Mouse (Mus musculus): ENCODE data around the gene Zfp12.
A peak's percentile ranks its signal among the peaks of the same experiment; 100 is the strongest.
"Not testable (repeated sequence)": the region's sequence is repeated elsewhere in the genome, so short reads cannot be mapped to it uniquely, and the experiment has no call there.

Gene Zfp12

GRCm38 (mm10) chr5:143235028-143235693 lies at the start of gene Zfp12:
Gene Zfp12 (plus strand): TSS chr5:143235163.
- peak; percentile 88 for DNase-seq (ENCODE audit: low spot score in 2 of 2)

- DNase-seq (ENCODE audit: low spot score in 2 of 2), result not testable (repeated sequence)
Measured at GRCm38 (mm10) chr5:143188014-143188413, 46.9 kb upstream of the Zfp12 start.

- no peak for DNase-seq (ENCODE audit: low spot score in 2 of 2)
Measured at GRCm38 (mm10) chr5:143192806-143193205, 42.2 kb upstream of the Zfp12 start.

GRCm38 (mm10) chr5:143194747-143195146 lies 40.2 kb upstream of the Zfp12 start:
- not testable (repeated sequence) for DNase-seq (ENCODE audit: low spot score in 2 of 2)

GRCm38 (mm10) chr5:143195166-143195565 lies 39.8 kb upstream of the Zfp12 start:
- DNase-seq (ENCODE audit: low spot score in 2 of 2), result no peak

DNA sequence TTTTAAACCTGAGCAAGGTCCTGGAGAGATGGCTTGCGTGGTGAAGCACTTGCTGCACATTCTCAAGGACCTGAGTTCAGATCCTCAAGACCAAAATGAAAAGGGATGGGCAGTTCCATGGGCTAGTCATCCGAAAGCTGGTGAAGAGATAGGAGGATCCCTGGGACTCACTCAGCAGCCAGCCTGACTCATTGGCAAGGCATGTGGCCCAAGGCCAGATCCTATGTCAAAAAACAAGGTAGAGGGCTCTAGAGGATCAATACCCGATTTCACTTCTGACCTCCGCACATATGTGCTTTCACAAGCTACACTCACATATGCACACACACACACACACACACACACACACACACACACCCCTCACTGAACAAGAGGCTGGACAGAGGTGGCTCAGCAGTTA lies 38.5 kb upstream of the Zfp12 start:
- no peak for DNase-seq (ENCODE audit: low spot score in 2 of 2)

DNA sequence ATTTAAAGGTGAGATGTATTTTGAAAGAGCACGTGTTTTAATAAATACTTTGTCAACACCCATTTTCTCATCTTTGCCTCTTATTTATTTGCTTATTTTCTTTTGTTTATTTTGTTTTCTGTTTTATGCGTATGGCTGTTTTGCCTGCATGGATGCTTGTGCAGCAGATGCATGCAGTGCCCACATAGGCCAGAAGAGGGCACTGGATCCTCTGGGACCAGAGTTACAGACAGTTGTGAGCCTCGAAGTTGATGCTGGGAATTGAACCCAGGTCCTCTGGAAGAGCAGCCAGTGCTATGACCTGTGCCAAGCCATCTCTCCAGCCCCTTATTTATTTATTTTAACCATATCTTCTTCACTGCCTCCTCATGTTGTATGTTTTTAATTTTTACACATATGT lies 29.9 kb upstream of the Zfp12 start:
- no peak for DNase-seq (ENCODE audit: low spot score in 2 of 2)

GRCm38 (mm10) chr5:143213832-143214231 lies 21.1 kb upstream of the Zfp12 start:
- no peak for DNase-seq (ENCODE audit: low spot score in 2 of 2)

- no peak for DNase-seq (ENCODE audit: low spot score in 2 of 2)
Measured at GRCm38 (mm10) chr5:143220996-143221395, 14.0 kb upstream of the Zfp12 start.

GRCm38 (mm10) chr5:143222287-143222686 lies 12.7 kb upstream of the Zfp12 start:
- DNase-seq (ENCODE audit: low spot score in 2 of 2), result no peak

- DNase-seq (ENCODE audit: low spot score in 2 of 2), result no peak
Measured at GRCm38 (mm10) chr5:143226790-143227189, 8.2 kb upstream of the Zfp12 start, which contains the start of gene Spdye4a. Gene Spdye4a (minus strand): TSS chr5:143226890.

DNA sequence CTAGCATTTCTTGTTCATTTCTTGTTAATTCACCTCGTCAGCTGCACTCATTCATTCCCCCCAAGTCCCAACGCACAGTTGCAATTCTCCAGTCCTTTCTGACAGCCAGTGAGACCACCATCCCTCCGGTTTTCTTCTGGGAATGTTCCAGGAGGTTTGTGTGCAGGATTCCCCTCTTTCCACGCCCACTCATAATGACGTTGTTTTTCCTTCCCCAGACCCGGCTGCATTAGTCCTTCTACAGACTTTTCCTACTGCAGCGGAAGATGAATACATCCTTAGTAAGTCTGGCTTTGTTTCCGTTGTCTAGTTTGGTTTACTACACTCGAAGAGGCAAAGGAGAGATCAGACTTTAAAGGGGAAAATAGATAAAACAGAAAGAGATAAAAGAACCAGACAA lies 1.1 kb downstream of the Zfp12 start:
- DNase-seq (ENCODE audit: low spot score in 2 of 2), result no peak

- DNase-seq (ENCODE audit: low spot score in 2 of 2), result no peak
Measured at GRCm38 (mm10) chr5:143244926-143245325, 10.0 kb downstream of the Zfp12 start.

- DNase-seq (ENCODE audit: low spot score in 2 of 2), result no peak
Measured at GRCm38 (mm10) chr5:143252039-143252438, 17.1 kb downstream of the Zfp12 start.

- DNase-seq (ENCODE audit: low spot score in 2 of 2), result no peak
Measured at GRCm38 (mm10) chr5:143252791-143253185, 17.8 kb downstream of the Zfp12 start.

- DNase-seq (ENCODE audit: low spot score in 2 of 2), result no peak
Measured at GRCm38 (mm10) chr5:143253186-143253880, 18.4 kb downstream of the Zfp12 start.

- no peak for DNase-seq (ENCODE audit: low spot score in 2 of 2)
Measured at GRCm38 (mm10) chr5:143253881-143254486, 19.0 kb downstream of the Zfp12 start.

GRCm38 (mm10) chr5:143254487-143255130 lies 19.6 kb downstream of the Zfp12 start:
- no peak for DNase-seq (ENCODE audit: low spot score in 2 of 2)

GRCm38 (mm10) chr5:143255131-143255519 lies 20.2 kb downstream of the Zfp12 start:
- no peak for DNase-seq (ENCODE audit: low spot score in 2 of 2)

- no peak for DNase-seq (ENCODE audit: low spot score in 2 of 2)
Measured at GRCm38 (mm10) chr5:143255802-143256201, 20.8 kb downstream of the Zfp12 start.

GRCm38 (mm10) chr5:143261636-143262035 lies 26.7 kb downstream of the Zfp12 start:
- DNase-seq (ENCODE audit: low spot score in 2 of 2), result no peak

DNA sequence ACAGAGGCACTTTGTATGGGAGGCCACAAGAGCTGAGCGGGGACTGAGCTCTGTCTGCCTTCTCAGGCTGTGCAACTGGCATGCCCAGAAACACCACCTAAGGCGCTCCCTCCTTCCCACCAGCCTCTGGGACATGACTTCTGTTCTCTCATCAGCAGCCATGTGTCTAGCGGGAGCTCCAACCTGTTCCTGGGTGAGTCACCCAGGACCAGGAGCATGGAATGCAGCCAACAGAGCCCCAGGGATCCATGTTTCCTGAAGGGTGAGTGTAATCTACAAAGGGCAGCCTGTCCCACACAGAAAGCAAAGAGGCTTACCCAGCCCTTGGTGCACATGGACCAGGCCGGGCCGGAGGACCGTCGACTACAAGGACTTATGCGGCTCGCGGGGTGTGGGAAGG lies 29.7 kb downstream of the Zfp12 start:
- no peak for DNase-seq (ENCODE audit: low spot score in 2 of 2)

Measured in thymus, postnatal 10 days (tissue).